In the genomic region with DNA sequence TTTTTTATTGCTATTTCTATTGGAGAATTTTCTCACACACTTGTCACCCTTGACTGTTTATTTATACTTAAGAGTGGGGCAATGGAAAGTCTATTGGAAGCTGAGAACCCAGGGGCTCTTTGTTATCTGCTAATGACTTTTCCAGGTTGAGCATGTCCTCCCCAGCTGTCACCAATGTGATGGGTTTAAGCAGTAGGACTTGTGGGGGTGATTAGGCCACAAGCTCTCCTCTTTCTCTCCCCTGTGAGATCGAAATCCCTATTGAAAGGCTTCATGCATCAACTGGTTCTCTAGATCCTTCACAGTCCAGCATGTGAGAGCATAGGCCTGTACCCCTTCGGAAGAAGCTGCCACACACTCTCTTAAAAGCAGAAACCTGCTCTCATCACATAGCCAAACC, we compare ENCODE assay signal across 25 mouse cellular contexts.
A peak's percentile ranks its signal among the peaks of the same experiment; 100 is the strongest.
DNase-seq lines count a peak whose midpoint lies in the region; ATAC-seq and TF ChIP-seq lines count a peak whose summit lies in the region.
"Had no signal": no experiment of that assay in that cellular context is flagged by ENCODE, and none has a peak within 500 bp of the region (broad histone marks: within the 10 kb centered on the region; RNA-seq: fewer than 3 reads in every experiment).

No protein-coding gene starts in this region.

- peak; percentile 83 for DNase-seq in heart, adult 11 months
- no peak for DNase-seq in heart, postnatal 0 days (ENCODE audit: low spot score)
- DNase-seq in heart, postnatal 36 days = no peak
- no peak for DNase-seq in layer of hippocampus, adult 2 months (ENCODE audit: low spot score in 2 of 2)
- DNase-seq in layer of hippocampus, adult 11-12 months (ENCODE audit: low spot score) = no peak
- DNase-seq: adrenal gland, postnatal 10 days; cerebellum, adult 8-10 months; cerebellum, postnatal 25 days; embryo, embryonic 11 days; gastrocnemius, adult 2 months; gastrocnemius, postnatal 36 days; kidney, postnatal 25 days; layer of hippocampus, postnatal 36 days; left cerebral cortex, postnatal 4 days; midbrain, embryonic 14.5 days had no signal

- no peaks in the 10 kb centered on the region for H3K36me3 ChIP-seq in heart, embryonic 11.5 days (ENCODE audit: control insufficient read depth, insufficient read depth, low read length)
- H3K36me3 ChIP-seq in heart, postnatal 0 days (replicated peaks; ENCODE audit: control insufficient read depth, insufficient read depth, low read length) = no peaks in the 10 kb centered on the region
- H3K36me3 ChIP-seq in limb, embryonic 15.5 days = no peaks in the 10 kb centered on the region
- H3K36me3 ChIP-seq: liver, embryonic 15.5 days; lung, embryonic 15.5 days had no signal

- no peak overlapping the region for H3K27ac ChIP-seq in heart, embryonic 11.5 days (ENCODE audit: low read depth, low read length)
- peak overlapping the region; percentile 39 for H3K27ac ChIP-seq in heart, postnatal 0 days (ENCODE audit: low read depth)
- H3K27ac ChIP-seq in layer of hippocampus, adult 2 months = peak overlapping the region; percentile 54
- peak overlapping the region; percentile 4; the same call in 1 of the 2 replicates for H3K27ac ChIP-seq in limb, embryonic 15.5 days
- H3K27ac ChIP-seq: gastrocnemius, adult 2 months; hindbrain, embryonic 14.5 days; liver, embryonic 15.5 days; lung, embryonic 15.5 days; macrophage had no signal

- TF ChIP-seq CTCF in heart, postnatal 0 days (IDR thresholded peaks at IDR 0.05; ENCODE audit: low read depth) = no peak
- TF ChIP-seq CTCF in layer of hippocampus, adult 2 months (conservative IDR thresholded peaks at IDR 0.05) = no peak

- no peak for TF ChIP-seq EP300 in heart, postnatal 0 days (IDR thresholded peaks at IDR 0.05; ENCODE audit: low read depth)

- intact Hi-C loops in heart, postnatal 36 days (cut with DNase I) = no loop called here

- H3K4me3 ChIP-seq in heart, embryonic 11.5 days (ENCODE audit: low read depth, low read length) = no peak overlapping the region
- H3K4me3 ChIP-seq in heart, postnatal 0 days (ENCODE audit: low read depth, low read length) = no peak overlapping the region
- no peak overlapping the region for H3K4me3 ChIP-seq in layer of hippocampus, adult 2 months
- no peak overlapping the region for H3K4me3 ChIP-seq in limb, embryonic 15.5 days
- H3K4me3 ChIP-seq: erythroblast, embryonic 14.5 days; gastrocnemius, adult 2 months; liver, embryonic 15.5 days; lung, embryonic 15.5 days had no signal

- H3K27me3 ChIP-seq in heart, embryonic 11.5 days (ENCODE audit: control insufficient read depth, insufficient read depth, low read length) = no peaks in the 10 kb centered on the region
- no peaks in the 10 kb centered on the region for H3K27me3 ChIP-seq in heart, postnatal 0 days (ENCODE audit: control insufficient read depth, insufficient read depth, low read length)
- no peaks in the 10 kb centered on the region for H3K27me3 ChIP-seq in limb, embryonic 15.5 days
- H3K27me3 ChIP-seq: liver, embryonic 15.5 days; lung, embryonic 15.5 days had no signal

- no peak for ATAC-seq in heart, embryonic 11.5 days (replicated peaks; ENCODE audit: insufficient number of reproducible peaks, low FRiP score, low TSS enrichment)
- no peak for ATAC-seq in heart, postnatal 0 days (ENCODE audit: insufficient read depth, low read depth)
- no peak for ATAC-seq in limb, embryonic 15.5 days (ENCODE audit: insufficient number of reproducible peaks, low FRiP score, low TSS enrichment, low read depth)
- ATAC-seq: forebrain, embryonic 16.5 days; intestine, postnatal 0 days; Patski had no signal

- H3K9me3 ChIP-seq in heart, embryonic 11.5 days (replicated peaks; ENCODE audit: control insufficient read depth, low read length) = no peaks in the 10 kb centered on the region
- no peaks in the 10 kb centered on the region for H3K9me3 ChIP-seq in heart, postnatal 0 days (replicated peaks; ENCODE audit: control insufficient read depth, low read length)
- H3K9me3 ChIP-seq in limb, embryonic 15.5 days = no peaks in the 10 kb centered on the region
- H3K9me3 ChIP-seq: liver, embryonic 15.5 days; lung, embryonic 15.5 days had no signal

- H3K9ac ChIP-seq in heart, embryonic 11.5 days (ENCODE audit: low read depth, low read length) = no peak overlapping the region
- no peak overlapping the region for H3K9ac ChIP-seq in heart, postnatal 0 days (replicated peaks; ENCODE audit: low read depth, low read length)
- no peak overlapping the region for H3K9ac ChIP-seq in limb, embryonic 15.5 days
- H3K9ac ChIP-seq: hindbrain, embryonic 14.5 days; liver, embryonic 15.5 days; lung, embryonic 15.5 days had no signal

- WGBS in heart, embryonic 11.5 days (ENCODE audit: insufficient replicate concordance) = 29% methylated on average over 2 of the region's 2 CpGs
- WGBS in heart, postnatal 0 days = 43% methylated on average over 2 of the region's 2 CpGs
- WGBS in limb, embryonic 15.5 days = 86% methylated on average over 2 of the region's 2 CpGs

- H3K4me1 ChIP-seq in heart, embryonic 11.5 days (ENCODE audit: control insufficient read depth, insufficient read depth, low read length) = no peaks in the 10 kb centered on the region
- 0 out of 2 replicates have a peak, but pooled peaks cover 3% of the 10 kb centered on the region for H3K4me1 ChIP-seq in heart, postnatal 0 days (ENCODE audit: control insufficient read depth, insufficient read depth)
- H3K4me1 ChIP-seq in limb, embryonic 15.5 days = no peaks in the 10 kb centered on the region
- H3K4me1 ChIP-seq: liver, embryonic 15.5 days had no signal

- H3K4me2 ChIP-seq in heart, embryonic 11.5 days = no peak overlapping the region
- no peak overlapping the region for H3K4me2 ChIP-seq in heart, postnatal 0 days (ENCODE audit: low read depth, low read length)
- H3K4me2 ChIP-seq in limb, embryonic 15.5 days = no peak overlapping the region
- H3K4me2 ChIP-seq: hindbrain, embryonic 14.5 days; liver, embryonic 15.5 days; lung, embryonic 15.5 days had no signal
